Mouse (Mus musculus): ENCODE measurements around the gene Gm20532.

The Gm20532 gene

GRCm38 (mm10) chr2:26573807-26574206, 12.6 kb upstream of the Gm20532 start:
- no peak for DNase-seq (ENCODE audit: low spot score)

GRCm38 (mm10) chr2:26574862-26575261, 11.6 kb upstream of the Gm20532 start:
- peak; percentile 55 for DNase-seq (ENCODE audit: low spot score)

- DNase-seq (ENCODE audit: low spot score): no peak
Observed at GRCm38 (mm10) chr2:26575378-26575777, 11.1 kb upstream of the Gm20532 start.

GRCm38 (mm10) chr2:26575865-26576264, 10.6 kb upstream of the Gm20532 start:
- no peak for DNase-seq (ENCODE audit: low spot score)

- DNase-seq (ENCODE audit: low spot score): no peak
Observed at GRCm38 (mm10) chr2:26576462-26576861, 10.0 kb upstream of the Gm20532 start.

- DNase-seq (ENCODE audit: low spot score): peak; percentile 45
Observed at GRCm38 (mm10) chr2:26578369-26578768, 8.1 kb upstream of the Gm20532 start.

- DNase-seq (ENCODE audit: low spot score): no peak
Observed at GRCm38 (mm10) chr2:26579714-26580113, 6.7 kb upstream of the Gm20532 start, which contains the start of gene Egfl7. Gene Egfl7 (plus strand): TSS chr2:26580014.

GRCm38 (mm10) chr2:26580751-26581150, 5.7 kb upstream of the Gm20532 start:
- no peak for DNase-seq (ENCODE audit: low spot score)

- no peak for DNase-seq (ENCODE audit: low spot score)
Observed at GRCm38 (mm10) chr2:26582203-26582602, 4.2 kb upstream of the Gm20532 start.

- no peak for DNase-seq (ENCODE audit: low spot score)
Observed at GRCm38 (mm10) chr2:26582741-26583140, 3.7 kb upstream of the Gm20532 start.

- DNase-seq (ENCODE audit: low spot score): no peak
Observed at GRCm38 (mm10) chr2:26583640-26584039, 2.8 kb upstream of the Gm20532 start.

- no peak for DNase-seq (ENCODE audit: low spot score)
Observed at GRCm38 (mm10) chr2:26585713-26586112, 726 bp upstream of the Gm20532 start.

- peak; percentile 54 for DNase-seq (ENCODE audit: low spot score)
Observed at GRCm38 (mm10) chr2:26587044-26587405, 586 bp downstream of the Gm20532 start.

- no peak for DNase-seq (ENCODE audit: low spot score)
Observed at GRCm38 (mm10) chr2:26588573-26588972, 2.1 kb downstream of the Gm20532 start.

- DNase-seq (ENCODE audit: low spot score): no peak
Observed at GRCm38 (mm10) chr2:26589284-26589683, 2.8 kb downstream of the Gm20532 start.

GRCm38 (mm10) chr2:26590282-26590681, 3.8 kb downstream of the Gm20532 start:
- DNase-seq (ENCODE audit: low spot score): no peak

- DNase-seq (ENCODE audit: low spot score): no peak
Observed at GRCm38 (mm10) chr2:26590962-26591361, 4.5 kb downstream of the Gm20532 start.

GRCm38 (mm10) chr2:26591416-26591815, 5.0 kb downstream of the Gm20532 start:
- no peak for DNase-seq (ENCODE audit: low spot score)

GRCm38 (mm10) chr2:26593211-26594021, 7.0 kb downstream of the Gm20532 start:
- no peak for DNase-seq (ENCODE audit: low spot score)

GRCm38 (mm10) chr2:26594022-26594346, 7.5 kb downstream of the Gm20532 start:
- peak; percentile 65 for DNase-seq (ENCODE audit: low spot score)

GRCm38 (mm10) chr2:26594461-26594933, 8.1 kb downstream of the Gm20532 start:
- no peak for DNase-seq (ENCODE audit: low spot score)

- no peak for DNase-seq (ENCODE audit: low spot score)
Observed at GRCm38 (mm10) chr2:26594934-26595724, 8.7 kb downstream of the Gm20532 start.

All from embryo, embryonic 10.5 days (tissue).